Mouse (Mus musculus) kidney, adult 2 months (tissue): ENCODE results near the gene Fgf5.

Source experiments
- CTCF ChIP-seq: fragments of 200-500 bp; conservative IDR thresholded peaks from 2 replicates; pipeline ENCODE4 v1.5.1; 2011; ENCODE audit warnings: low read depth, mild to moderate bottlenecking, control low read depth, low read length, moderate library complexity, mixed read lengths; ENCODE audit not compliant: insufficient read depth, insufficient read length
- POLR2A ChIP-seq: fragments of 200-500 bp; IDR thresholded peaks from one replicate; pipeline ENCODE4 v1.6.1; 2011; ENCODE audit warnings: low read depth, low read length, control low read depth

DNA sequence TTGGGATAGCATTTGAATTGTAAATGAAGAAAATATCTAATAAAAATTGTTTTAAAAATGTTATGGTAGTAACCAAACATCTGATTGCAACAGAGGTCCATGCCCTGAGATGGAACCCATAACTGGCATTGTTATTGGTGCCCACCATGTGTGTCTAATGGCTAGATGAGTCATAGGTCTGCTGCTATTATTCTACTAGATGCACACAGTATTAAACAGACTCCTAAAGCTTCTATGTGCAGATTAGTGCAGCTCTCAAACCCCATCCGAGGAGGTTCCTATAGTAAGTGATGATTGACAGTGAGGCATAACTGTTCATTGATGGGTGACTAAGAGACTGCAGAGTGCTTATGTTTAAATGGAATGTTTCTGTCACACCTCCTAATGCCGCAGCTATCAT, 27.3 kb upstream of the Fgf5 start:
- TF ChIP-seq POLR2A (no peak), CTCF (no peak)
